Mouse (Mus musculus) stomach, embryonic 16.5 days (tissue): ENCODE measurements around the gene Foxi1. TPM values are rescaled to one million over a fixed set of nuclear protein-coding genes. Genes with fewer than 3 reads are reported as not detected.

Experiments used
- ATAC-seq: fragments of 200-750 bp; cut with Nextera tagmentation; 2 replicates; pipeline ENCODE4 v1.8.0; 2017; ENCODE audit warnings: moderate number of reproducible peaks, moderate TSS enrichment; ENCODE audit not compliant: insufficient read depth, low FRiP score
- H3K27ac ChIP-seq: fragments of 300-500 bp; sonication (generic); 2 replicates; pipeline ENCODE4 v1.5.1; 2014; ENCODE audit warnings: low read length
- H3K27me3 ChIP-seq: fragments of 300-500 bp; sonication (generic); 2 replicates; pipeline ENCODE4 v1.6.1; 2014; ENCODE audit warnings: low read length, control low read depth, mixed read lengths; ENCODE audit not compliant: control insufficient read depth, insufficient read depth
- H3K36me3 ChIP-seq: fragments of 300-500 bp; sonication (generic); 2 replicates; pipeline ENCODE4 v1.6.1; 2014; ENCODE audit warnings: low read length; ENCODE audit not compliant: control insufficient read depth, insufficient read depth
- H3K4me1 ChIP-seq: fragments of 300-500 bp; sonication (generic); 2 replicates; pipeline ENCODE4 v1.6.1; 2014; ENCODE audit warnings: low read length, control low read depth, mixed read lengths; ENCODE audit not compliant: control insufficient read depth, insufficient read depth
- H3K4me2 ChIP-seq: fragments of 300-500 bp; sonication (generic); 2 replicates; pipeline ENCODE4 v1.6.1; 2014; ENCODE audit warnings: low read depth, low read length, mixed read lengths
- H3K4me3 ChIP-seq: fragments of 300-500 bp; sonication (generic); replicated peaks from 2 replicates; pipeline ENCODE4 v1.5.1; 2014; ENCODE audit warnings: mild to moderate bottlenecking, low read length
- H3K9ac ChIP-seq: fragments of 300-500 bp; sonication (generic); 2 replicates; pipeline ENCODE4 v1.6.1; 2014; ENCODE audit warnings: low read length
- H3K9me3 ChIP-seq: fragments of 300-500 bp; sonication (generic); replicated peaks from 2 replicates; pipeline ENCODE4 v1.6.1; 2016; ENCODE audit warnings: low read length, control low read depth; ENCODE audit not compliant: control insufficient read depth
- WGBS: fragments of 180-500 bp; shearing (Covaris S2); extraction: QIAGEN DNeasy Blood & Tissue Kit; methylation state at CpG from one replicate; pipeline ENCODE4 v1.1.7; 2014; 5-methylcytosine and 5-hydroxymethylcytosine counted together
- polyA plus RNA-seq: library from polyadenylated mRNA; unstranded; fragments of >200 nt; fragmentation: Nextera tagmentation; extraction: Ambion mirVana; gene quantifications from 2 replicates; pipeline ENCODE4 v1.2.1, GENCODE M21; 2015

Gene Foxi1
- polyA plus RNA-seq, 1 experiment from 2014 or later = not detected

DNA sequence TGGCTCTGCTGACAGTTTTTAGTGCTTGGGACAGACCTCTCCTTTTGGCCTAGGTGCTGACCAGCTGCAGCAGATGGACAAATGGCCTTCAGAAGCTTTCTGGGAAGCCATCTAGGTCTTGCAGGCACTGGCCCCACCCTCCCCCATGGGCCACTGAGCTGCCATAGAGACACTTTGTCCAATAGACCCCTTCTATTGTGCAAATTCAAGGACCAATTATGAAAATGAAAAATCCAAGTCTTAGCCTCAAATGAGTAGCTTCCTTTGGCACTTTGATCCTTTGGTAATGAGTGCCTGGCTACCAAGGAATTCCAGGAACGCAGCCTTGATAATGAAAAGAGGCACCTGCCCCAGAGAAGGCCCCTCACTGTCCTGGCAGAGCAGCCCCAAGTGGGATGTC, 36.7 kb downstream of the Foxi1 start:
- no peak overlapping the region for H3K4me2 ChIP-seq
- H3K4me1 ChIP-seq = peaks cover 9% of the 10 kb centered on the region
- no peaks in the 10 kb centered on the region for H3K9me3 ChIP-seq
- ATAC-seq = no peak
- H3K36me3 ChIP-seq = no peaks in the 10 kb centered on the region
- no peak overlapping the region for H3K4me3 ChIP-seq
- no peaks in the 10 kb centered on the region for H3K27me3 ChIP-seq
- no peak overlapping the region for H3K27ac ChIP-seq
- WGBS = 73% methylated on average over 1 of the region's 1 CpGs
- H3K9ac ChIP-seq = no peak overlapping the region

DNA sequence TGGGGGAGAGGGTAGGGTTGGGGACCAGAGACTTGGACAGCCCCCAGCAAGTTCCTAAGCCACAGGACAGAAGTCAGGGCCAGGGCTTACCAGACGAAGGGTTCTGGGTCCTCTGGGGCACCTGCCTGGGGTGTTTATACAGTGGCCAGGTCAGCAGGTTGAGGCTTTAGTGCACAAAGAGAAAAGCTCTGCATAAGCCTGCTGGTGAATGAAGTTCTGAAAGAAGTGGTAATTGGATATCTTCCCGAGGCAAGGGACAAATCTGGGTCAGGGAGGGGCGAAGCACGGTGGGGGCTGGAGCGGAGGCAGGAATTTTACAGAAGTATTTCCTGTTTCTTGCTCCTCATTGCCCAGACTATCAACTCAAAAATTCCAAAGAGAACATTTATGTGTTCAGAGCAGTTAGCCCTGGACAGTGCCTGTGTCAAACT, 38.4 kb downstream of the Foxi1 start:
- ATAC-seq = no peak
- Histone ChIP-seq H3K27ac (no peak overlapping the region), H3K36me3 (no peaks in the 10 kb centered on the region), H3K9me3 (no peaks in the 10 kb centered on the region), H3K4me2 (no peak overlapping the region), H3K27me3 (no peaks in the 10 kb centered on the region), H3K9ac (peak overlapping the region; percentile 7; the same call in 1 of the 2 replicates), H3K4me3 (no peak overlapping the region), H3K4me1 (peaks cover 9% of the 10 kb centered on the region)
- WGBS = 17% methylated on average over 5 of the region's 5 CpGs

DNA sequence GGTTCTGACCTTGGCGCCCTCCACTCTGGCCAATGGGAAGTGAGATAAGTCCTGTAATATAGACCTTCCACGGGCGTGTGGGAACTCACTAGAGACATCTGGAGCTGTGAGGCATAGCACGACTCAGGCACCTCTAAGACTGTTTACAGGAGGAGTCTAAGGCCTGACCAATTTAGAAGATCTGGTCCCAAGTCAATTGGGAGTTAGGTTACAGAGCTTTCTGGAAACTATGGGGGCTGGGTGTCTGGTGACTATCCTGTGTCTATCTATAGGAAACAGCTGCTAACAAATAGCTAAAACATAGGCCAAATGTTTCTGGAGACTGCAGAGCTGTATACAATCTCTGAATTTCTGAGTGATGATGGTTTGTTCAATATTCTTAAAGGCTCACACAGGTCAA, 41.5 kb downstream of the Foxi1 start:
- Histone ChIP-seq H3K27ac (no peak overlapping the region), H3K36me3 (no peaks in the 10 kb centered on the region), H3K9ac (no peak overlapping the region), H3K4me1 (peaks cover 9% of the 10 kb centered on the region), H3K9me3 (peaks cover 3% of the 10 kb centered on the region; the same call in 1 of the 2 replicates), H3K4me3 (no peak overlapping the region), H3K27me3 (no peaks in the 10 kb centered on the region), H3K4me2 (no peak overlapping the region)
- ATAC-seq = no peak
- WGBS = 57% methylated on average over 4 of the region's 4 CpGs

DNA sequence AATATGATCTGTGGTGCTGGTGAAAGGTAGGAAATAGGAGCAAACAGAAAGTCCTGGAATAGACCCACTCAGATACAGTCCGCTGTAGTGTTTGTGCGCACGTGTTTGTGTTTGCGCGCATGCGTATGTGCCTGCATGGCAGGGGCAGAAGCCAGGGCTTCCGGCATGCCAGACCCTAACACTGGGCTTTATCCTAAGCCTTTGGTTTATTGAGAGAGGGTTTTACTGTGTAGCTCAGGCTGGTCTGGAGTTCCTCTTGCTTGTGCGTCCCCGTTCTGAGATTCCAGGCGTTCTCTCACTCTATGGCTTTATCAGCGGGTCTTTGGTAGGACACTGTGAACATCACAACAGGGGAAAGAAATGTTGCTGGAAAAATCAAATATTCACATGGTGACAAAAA, 42.6 kb downstream of the Foxi1 start:
- Histone ChIP-seq H3K9me3 (peaks cover 3% of the 10 kb centered on the region; the same call in 1 of the 2 replicates), H3K4me2 (no peak overlapping the region), H3K4me1 (peaks cover 9% of the 10 kb centered on the region), H3K27ac (no peak overlapping the region), H3K36me3 (no peaks in the 10 kb centered on the region), H3K27me3 (no peaks in the 10 kb centered on the region), H3K9ac (no peak overlapping the region), H3K4me3 (no peak overlapping the region)
- no peak for ATAC-seq
- 91% methylated on average over 11 of the region's 11 CpGs for WGBS

DNA sequence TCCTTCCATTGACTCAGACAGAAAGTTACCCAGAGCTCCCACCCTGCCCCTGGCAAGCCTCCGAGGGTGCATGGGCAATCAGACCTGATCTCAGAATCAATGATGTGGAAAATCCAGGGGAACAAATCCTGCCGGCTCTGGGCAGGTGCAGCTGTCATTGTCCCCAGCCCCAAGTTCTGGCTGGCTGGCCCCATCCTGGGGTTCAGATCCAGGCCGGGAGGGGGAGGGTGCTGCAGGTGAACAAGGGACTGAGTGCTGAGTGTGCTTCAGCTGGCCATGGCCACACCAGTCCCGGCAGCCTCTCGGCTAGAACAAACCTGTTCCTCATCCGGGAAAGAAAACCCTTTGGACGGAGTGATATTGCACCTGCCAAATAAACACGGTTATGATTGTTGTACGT, 49.0 kb downstream of the Foxi1 start:
- Histone ChIP-seq H3K36me3 (no peaks in the 10 kb centered on the region), H3K4me2 (no peak overlapping the region), H3K9me3 (peaks cover 3% of the 10 kb centered on the region; the same call in 1 of the 2 replicates), H3K27ac (no peak overlapping the region), H3K27me3 (no peaks in the 10 kb centered on the region), H3K4me1 (no peaks in the 10 kb centered on the region), H3K4me3 (no peak overlapping the region), H3K9ac (no peak overlapping the region)
- 77% methylated on average over 9 of the region's 9 CpGs for WGBS
- ATAC-seq = no peak

DNA sequence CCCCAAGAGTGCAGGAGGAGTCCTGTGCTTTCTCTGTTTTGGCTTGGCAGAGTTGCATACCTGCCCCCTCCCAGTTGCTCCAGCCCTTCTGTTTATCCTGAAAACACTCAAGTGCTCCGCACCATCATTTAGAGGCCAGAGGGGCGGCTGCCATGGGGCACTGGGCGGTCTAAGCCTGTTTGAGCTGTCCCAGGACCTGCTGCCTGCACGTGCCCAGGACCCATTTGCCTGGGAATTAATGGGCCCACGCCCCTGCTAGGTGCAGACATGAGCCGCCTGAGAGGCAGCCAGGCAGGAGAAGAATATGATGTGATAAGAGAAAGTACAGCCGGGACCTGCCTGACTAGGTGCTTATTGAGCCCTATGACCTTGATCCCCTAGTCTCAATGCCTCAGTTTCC, 52.7 kb downstream of the Foxi1 start:
- Histone ChIP-seq H3K9ac (no peak overlapping the region), H3K36me3 (no peaks in the 10 kb centered on the region), H3K27me3 (no peaks in the 10 kb centered on the region), H3K27ac (no peak overlapping the region), H3K9me3 (no peaks in the 10 kb centered on the region), H3K4me3 (no peak overlapping the region), H3K4me2 (no peak overlapping the region), H3K4me1 (no peaks in the 10 kb centered on the region)
- 48% methylated on average over 7 of the region's 7 CpGs for WGBS
- ATAC-seq = no peak

Other genes starting within 250 kb of the Foxi1 start
- gene Kcnmb1, start 245.1 kb downstream of the Foxi1 start, polyA plus RNA-seq = 2.6 and 2.9 TPM in 2 replicates
- 10.7 and 13.2 TPM in 2 replicates for gene Kcnip1, start 214.9 kb downstream of the Foxi1 start, polyA plus RNA-seq
- 3.8 and 4.7 TPM in 2 replicates for gene Lcp2, start 161.2 kb downstream of the Foxi1 start, polyA plus RNA-seq
- not detected in 2 replicates for gene 4930469K13Rik, start 109.5 kb downstream of the Foxi1 start, polyA plus RNA-seq
- gene Fam196b, start 106.7 kb upstream of the Foxi1 start, polyA plus RNA-seq = 0.24 and 0.37 TPM in 2 replicates